Mouse (Mus musculus): ENCODE results near the gene Megf9.

The Megf9 gene

GRCm38 (mm10) chr4:70523346-70523745 lies 11.4 kb downstream of the Megf9 start:
- no peak for DNase-seq (ENCODE audit: low read depth, low spot score)

- DNase-seq (ENCODE audit: low read depth, low spot score), result no peak
These were observed 13.1 kb downstream of the Megf9 start for GRCm38 (mm10) chr4:70521506-70522292.

GRCm38 (mm10) chr4:70517646-70518045 lies 17.1 kb downstream of the Megf9 start:
- DNase-seq (ENCODE audit: low read depth, low spot score), result no peak

GRCm38 (mm10) chr4:70516289-70516688 lies 18.5 kb downstream of the Megf9 start:
- DNase-seq (ENCODE audit: low read depth, low spot score), result no peak

- no peak for DNase-seq (ENCODE audit: low read depth, low spot score)
These were observed 19.3 kb downstream of the Megf9 start for GRCm38 (mm10) chr4:70515514-70515913.

- DNase-seq (ENCODE audit: low read depth, low spot score), result no peak
These were observed 24.8 kb downstream of the Megf9 start for GRCm38 (mm10) chr4:70509987-70510386.

- DNase-seq (ENCODE audit: low read depth, low spot score), result no peak
These were observed 25.2 kb downstream of the Megf9 start for GRCm38 (mm10) chr4:70509565-70509964.

GRCm38 (mm10) chr4:70508207-70508606 lies 26.6 kb downstream of the Megf9 start:
- no peak for DNase-seq (ENCODE audit: low read depth, low spot score)

- DNase-seq (ENCODE audit: low read depth, low spot score), result no peak
These were observed 28.8 kb downstream of the Megf9 start for GRCm38 (mm10) chr4:70505951-70506350.

GRCm38 (mm10) chr4:70503827-70504226 lies 31.0 kb downstream of the Megf9 start:
- no peak for DNase-seq (ENCODE audit: low read depth, low spot score)

- DNase-seq (ENCODE audit: low read depth, low spot score), result no peak
These were observed 35.5 kb downstream of the Megf9 start for GRCm38 (mm10) chr4:70499285-70499684.

GRCm38 (mm10) chr4:70496978-70497377 lies 37.8 kb downstream of the Megf9 start:
- DNase-seq (ENCODE audit: low read depth, low spot score), result no peak

GRCm38 (mm10) chr4:70489792-70490191 lies 45.0 kb downstream of the Megf9 start:
- no peak for DNase-seq (ENCODE audit: low read depth, low spot score)

- DNase-seq (ENCODE audit: low read depth, low spot score), result no peak
These were observed 46.4 kb downstream of the Megf9 start for GRCm38 (mm10) chr4:70488415-70488814.

- DNase-seq (ENCODE audit: low read depth, low spot score), result no peak
These were observed 50.7 kb downstream of the Megf9 start for GRCm38 (mm10) chr4:70484134-70484533.

- DNase-seq (ENCODE audit: low read depth, low spot score), result no peak
These were observed 52.9 kb downstream of the Megf9 start for GRCm38 (mm10) chr4:70481931-70482330.

GRCm38 (mm10) chr4:70471398-70471797 lies 63.4 kb downstream of the Megf9 start:
- DNase-seq (ENCODE audit: low read depth, low spot score), result no peak

- no peak for DNase-seq (ENCODE audit: low read depth, low spot score)
These were observed 68.7 kb downstream of the Megf9 start for GRCm38 (mm10) chr4:70465921-70466689.

GRCm38 (mm10) chr4:70463302-70463701 lies 71.5 kb downstream of the Megf9 start:
- DNase-seq (ENCODE audit: low read depth, low spot score), result no peak

- DNase-seq (ENCODE audit: low read depth, low spot score), result no peak
These were observed 73.4 kb downstream of the Megf9 start for GRCm38 (mm10) chr4:70461416-70461815.

- no peak for DNase-seq (ENCODE audit: low read depth, low spot score)
These were observed 82.6 kb downstream of the Megf9 start for GRCm38 (mm10) chr4:70452161-70452560.

GRCm38 (mm10) chr4:70451750-70452149 lies 83.0 kb downstream of the Megf9 start:
- DNase-seq (ENCODE audit: low read depth, low spot score), result peak; percentile 46

GRCm38 (mm10) chr4:70449668-70450067 lies 85.1 kb downstream of the Megf9 start:
- peak; percentile 24 for DNase-seq (ENCODE audit: low read depth, low spot score)

Measured in ES-CJ7 (cell line).